Mouse (Mus musculus) cortical plate, adult 2 months (tissue): ENCODE results near the gene Olfr644.

Source experiments
- CTCF ChIP-seq: fragments of 200-500 bp; IDR thresholded peaks from 2 replicates; pipeline ENCODE4 v1.5.1; 2011; ENCODE audit warnings: mild to moderate bottlenecking, control low read depth, low read length; ENCODE audit not compliant: insufficient read depth; ENCODE audit errors: extremely low read depth
- POLR2A ChIP-seq: fragments of 200-500 bp; IDR thresholded peaks from 2 replicates; pipeline ENCODE4 v1.6.1; 2011; ENCODE audit warnings: mild to moderate bottlenecking, low read length, control low read depth; ENCODE audit not compliant: insufficient read depth; ENCODE audit errors: extremely low read depth

GRCm38 (mm10) chr7:104025473-104025872, 46.2 kb downstream of the Olfr644 start, which contains the start of gene Olfr640:
- TF ChIP-seq CTCF: no peak
- no peak for TF ChIP-seq POLR2A
